Mouse (Mus musculus) retina, adult 2 months (tissue): ENCODE data around the gene Ihh.

ENCODE experiments used
- DNase-seq: peaks from one replicate; pipeline ENCODE4 v3.0.0-alpha.2; 2012; ENCODE audit warnings: low read depth, low spot score

The Ihh gene

GRCm38 (mm10) chr1:74951556-74952210 lies at the start of gene Ihh:
TSS of gene Ihh (minus strand) at chr1:74951672.
- DNase-seq: no peak

- DNase-seq: no peak
These were observed 49.7 kb upstream of the Ihh start for GRCm38 (mm10) chr1:75001183-75001582.

- no peak for DNase-seq
These were observed 49.0 kb upstream of the Ihh start for GRCm38 (mm10) chr1:75000496-75000895.

- DNase-seq: no peak
These were observed 47.7 kb upstream of the Ihh start for GRCm38 (mm10) chr1:74999173-74999572.

GRCm38 (mm10) chr1:74997231-74997630 lies 45.8 kb upstream of the Ihh start:
- DNase-seq: no peak

GRCm38 (mm10) chr1:74977001-74977400 lies 25.5 kb upstream of the Ihh start:
- DNase-seq: no peak

- no peak for DNase-seq
These were observed 24.5 kb upstream of the Ihh start for GRCm38 (mm10) chr1:74975936-74976335.

- DNase-seq: no peak
These were observed 22.1 kb upstream of the Ihh start for GRCm38 (mm10) chr1:74973590-74973989.

- no peak for DNase-seq
These were observed 20.0 kb upstream of the Ihh start for GRCm38 (mm10) chr1:74971353-74972050.

- DNase-seq: no peak
These were observed 16.6 kb upstream of the Ihh start for GRCm38 (mm10) chr1:74967962-74968580.

- DNase-seq: peak; percentile 51
These were observed 13.2 kb upstream of the Ihh start for GRCm38 (mm10) chr1:74964494-74965215.

- no peak for DNase-seq
These were observed 11.4 kb upstream of the Ihh start for GRCm38 (mm10) chr1:74962853-74963227.

- DNase-seq: no peak
These were observed 10.8 kb upstream of the Ihh start for GRCm38 (mm10) chr1:74962126-74962852.

GRCm38 (mm10) chr1:74961722-74962121 lies 10.2 kb upstream of the Ihh start:
- DNase-seq: no peak

GRCm38 (mm10) chr1:74960059-74960458 lies 8.6 kb upstream of the Ihh start:
- DNase-seq: no peak

- DNase-seq: no peak
These were observed 639 bp downstream of the Ihh start for GRCm38 (mm10) chr1:74950576-74951490.

GRCm38 (mm10) chr1:74950066-74950465 lies 1.4 kb downstream of the Ihh start:
- DNase-seq: no peak

- no peak for DNase-seq
These were observed 1.8 kb downstream of the Ihh start for GRCm38 (mm10) chr1:74949666-74950050.

- peak; percentile 23 for DNase-seq
These were observed 2.4 kb downstream of the Ihh start for GRCm38 (mm10) chr1:74948784-74949665.
